Mouse (Mus musculus) MEL (cell line): ENCODE results near the gene Sorcs2.

Experiments used
- CTCF ChIP-seq, 3 experiments: IDR thresholded peaks in 2 of 3; conservative IDR thresholded peaks in 1 of 3; 2 replicates each; pipeline ENCODE4 v1.5.1; 2011 to 2012; ENCODE audit warnings: low read length in 3 of 3, low read depth in 2 of 3, mild to moderate bottlenecking in 2 of 3, improper control_type of control experiment in 1 of 3, inconsistent platforms in 1 of 3, mixed read lengths in 1 of 3, moderate library complexity in 1 of 3; ENCODE audit not compliant: control insufficient read depth in 1 of 3, insufficient read depth in 1 of 3, poor library complexity in 1 of 3, severe bottlenecking in 1 of 3
- GATA1 ChIP-seq: IDR thresholded peaks from 2 replicates; pipeline ENCODE4 v1.6.1; 2011; ENCODE audit warnings: low read depth, low read length, improper control_type of control experiment
- MXI1 ChIP-seq: IDR thresholded peaks from 2 replicates; pipeline ENCODE4 v1.6.1; 2011; ENCODE audit warnings: mild to moderate bottlenecking, low read depth, low read length, improper control_type of control experiment
- POLR2A ChIP-seq, 2 experiments: IDR thresholded peaks; 2 replicates each; pipeline ENCODE4 v1.6.1; 2011 to 2012; ENCODE audit warnings: low read length in 2 of 2, mild to moderate bottlenecking in 2 of 2, control low read depth in 1 of 2, improper control_type of control experiment in 1 of 2, low read depth in 1 of 2, moderate library complexity in 1 of 2; ENCODE audit not compliant: control insufficient read depth in 1 of 2, insufficient read depth in 1 of 2, poor library complexity in 1 of 2
- TCF12 ChIP-seq: IDR thresholded peaks from 2 replicates; pipeline ENCODE4 v1.6.1; 2014; ENCODE audit warnings: low read depth, mild to moderate bottlenecking, inconsistent platforms, low read length, improper control_type of control experiment, moderate library complexity
- UBTF ChIP-seq: IDR thresholded peaks from 2 replicates; pipeline ENCODE4 v1.6.1; 2012; ENCODE audit warnings: low read depth, mild to moderate bottlenecking, inconsistent platforms, low read length, improper control_type of control experiment, moderate library complexity, borderline replicate concordance; ENCODE audit not compliant: insufficient read depth
- USF1 ChIP-seq: IDR thresholded peaks from 2 replicates; pipeline ENCODE4 v1.6.1; 2014; ENCODE audit warnings: low read depth, mild to moderate bottlenecking, inconsistent platforms, low read length, improper control_type of control experiment, moderate library complexity
- ZNF384 ChIP-seq: IDR thresholded peaks from 2 replicates; pipeline ENCODE4 v1.6.1; 2012; ENCODE audit warnings: low read depth, mild to moderate bottlenecking, inconsistent platforms, low read length, improper control_type of control experiment

- TF ChIP-seq GATA1 (no peak), CTCF (IDR thresholded peaks at IDR 0.05 in 2 of 3, conservative IDR thresholded peaks at IDR 0.05 in 1 of 3; ENCODE audit: control insufficient read depth in 1 of 3, insufficient read depth in 1 of 3, low read depth in 2 of 3, low read length in 3 of 3, poor library complexity in 1 of 3, severe bottlenecking in 1 of 3) (no peak), POLR2A (IDR thresholded peaks at IDR 0.05; ENCODE audit: control insufficient read depth in 1 of 2, insufficient read depth in 1 of 2, low read depth in 1 of 2, low read length in 2 of 2, poor library complexity in 1 of 2) (no peak), UBTF (no peak), USF1 (no peak), TCF12 (no peak), MXI1 (no peak), ZNF384 (no peak)
Observed at GRCm38 (mm10) chr5:36007649-36008048, 390.3 kb downstream of the Sorcs2 start.
